Mouse (Mus musculus): ENCODE results near the gene Ybx3. TPM values are rescaled to one million over a fixed set of nuclear protein-coding genes. Genes with fewer than 3 reads are reported as not detected.

The Ybx3 gene
- polyA plus RNA-seq, 1 experiment from 2014 or later: 83.7 TPM

- Histone ChIP-seq H3K4me1 (no peaks in the 10 kb centered on the region), H3K27ac (no peak overlapping the region), H3K36me3 (peaks cover 8% of the 10 kb centered on the region), H3K9me3 (no peaks in the 10 kb centered on the region), H3K4me3 (no peak overlapping the region), H3K27me3 (no peaks in the 10 kb centered on the region), H3K4me2 (no peak overlapping the region), H3K9ac (no peak overlapping the region)
- no peak for ATAC-seq (ENCODE audit: insufficient number of reproducible peaks, low FRiP score, low TSS enrichment, low read depth)
- WGBS: 89% methylated on average over 2 of the region's 2 CpGs
Observed at GRCm38 (mm10) chr6:131359543-131359942, 28.7 kb downstream of the Ybx3 start.

DNA sequence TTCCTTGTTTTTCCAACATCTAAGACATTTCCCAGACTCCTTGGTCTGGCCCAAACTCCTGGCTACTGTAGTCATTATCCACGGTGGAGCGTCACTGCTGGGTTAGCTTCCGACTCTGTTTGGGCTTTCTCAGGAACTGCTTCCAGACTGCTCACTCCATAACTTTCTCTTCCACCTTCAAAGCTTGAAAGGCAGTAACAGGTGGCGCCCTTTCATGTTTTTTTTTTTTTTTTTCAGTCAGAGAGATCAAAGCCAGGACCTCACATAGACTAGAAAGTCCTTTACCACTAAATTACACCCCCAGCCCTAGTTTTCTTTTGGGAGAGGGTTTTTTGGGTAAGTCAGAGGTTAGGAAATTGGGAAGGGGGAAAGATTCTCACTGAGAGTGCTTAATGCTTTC, 33.4 kb downstream of the Ybx3 start:
- no peak for ATAC-seq (ENCODE audit: insufficient number of reproducible peaks, low FRiP score, low TSS enrichment, low read depth)
- Histone ChIP-seq H3K27ac (no peak overlapping the region), H3K27me3 (no peaks in the 10 kb centered on the region), H3K36me3 (no peaks in the 10 kb centered on the region), H3K9me3 (no peaks in the 10 kb centered on the region), H3K9ac (no peak overlapping the region), H3K4me2 (no peak overlapping the region), H3K4me1 (0 out of 2 replicates have a peak, but pooled peaks cover 7% of the 10 kb centered on the region), H3K4me3 (no peak overlapping the region)
- WGBS: 10% methylated on average over 4 of the region's 4 CpGs

- no peak within 1 kb of the TSS for H3K9ac ChIP-seq
- ATAC-seq (ENCODE audit: insufficient number of reproducible peaks, low FRiP score, low TSS enrichment, low read depth): peak; percentile 86
- no peaks in the 10 kb centered on the region for H3K36me3 ChIP-seq
Observed at GRCm38 (mm10) chr6:131353352-131353919, 34.8 kb downstream of the Ybx3 start, which contains the start of gene Styk1. Gene Styk1 (minus strand): TSS chr6:131353597.

GRCm38 (mm10) chr6:131347026-131347425, 41.2 kb downstream of the Ybx3 start:
- Histone ChIP-seq H3K4me3 (no peak overlapping the region), H3K27ac (no peak overlapping the region), H3K4me2 (no peak overlapping the region), H3K4me1 (no peaks in the 10 kb centered on the region), H3K9me3 (no peaks in the 10 kb centered on the region), H3K36me3 (no peaks in the 10 kb centered on the region), H3K27me3 (no peaks in the 10 kb centered on the region), H3K9ac (no peak overlapping the region)
- no peak for ATAC-seq (ENCODE audit: insufficient number of reproducible peaks, low FRiP score, low TSS enrichment, low read depth)
- WGBS: 66% methylated on average over 2 of the region's 2 CpGs

More at GRCm38 (mm10) chr6:131353352-131353919, 34.8 kb downstream of the Ybx3 start, which contains the start of gene Styk1:
- H3K4me3 ChIP-seq: peak within 1 kb of the TSS; percentile 40
- WGBS: under 1% methylated on average over 16 of the region's 16 CpGs
- H3K4me1 ChIP-seq: 0 out of 2 replicates have a peak, but pooled peaks cover 7% of the 10 kb centered on the region
- no peaks in the 10 kb centered on the region for H3K27me3 ChIP-seq
- H3K27ac ChIP-seq: 0 out of 2 replicates have a peak within 1 kb of the TSS, but pooled peaks have one; percentile 17
- no peaks in the 10 kb centered on the region for H3K9me3 ChIP-seq
- peak within 1 kb of the TSS; percentile 70 for H3K4me2 ChIP-seq

DNA sequence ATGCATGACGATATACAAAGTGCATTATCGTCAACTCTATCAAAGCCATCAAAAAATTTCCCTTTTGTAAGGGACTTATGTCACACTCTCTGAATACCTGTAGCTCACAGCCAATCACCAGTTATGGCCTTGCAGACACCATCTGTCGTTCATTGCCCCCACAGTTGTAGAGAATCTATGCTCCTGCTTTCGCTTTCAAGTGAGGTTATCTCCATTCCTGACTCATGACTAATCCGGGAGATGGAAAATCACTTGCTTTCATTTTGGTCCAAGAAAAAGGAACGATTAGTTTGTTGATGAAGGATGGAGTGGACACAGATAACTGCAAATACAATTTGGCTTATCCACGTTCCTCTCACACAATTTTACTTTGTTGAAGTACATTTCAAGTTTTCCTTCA, 43.9 kb downstream of the Ybx3 start:
- H3K4me2 ChIP-seq: no peak overlapping the region
- H3K9ac ChIP-seq: no peak overlapping the region
- 83% methylated on average over 7 of the region's 7 CpGs for WGBS
- no peak overlapping the region for H3K4me3 ChIP-seq
- ATAC-seq (ENCODE audit: insufficient number of reproducible peaks, low FRiP score, low TSS enrichment, low read depth): no peak
- H3K9me3 ChIP-seq: no peaks in the 10 kb centered on the region
- no peaks in the 10 kb centered on the region for H3K4me1 ChIP-seq
- no peak overlapping the region for H3K27ac ChIP-seq
- no peaks in the 10 kb centered on the region for H3K27me3 ChIP-seq
- no peaks in the 10 kb centered on the region for H3K36me3 ChIP-seq

- no peak overlapping the region for H3K4me2 ChIP-seq
- H3K27ac ChIP-seq: no peak overlapping the region
- 36% methylated on average over 3 of the region's 3 CpGs for WGBS
- H3K9ac ChIP-seq: no peak overlapping the region
- no peak for ATAC-seq (ENCODE audit: insufficient number of reproducible peaks, low FRiP score, low TSS enrichment, low read depth)
- H3K9me3 ChIP-seq: no peaks in the 10 kb centered on the region
- H3K36me3 ChIP-seq: no peaks in the 10 kb centered on the region
- H3K4me3 ChIP-seq: no peak overlapping the region
- no peaks in the 10 kb centered on the region for H3K27me3 ChIP-seq
- no peaks in the 10 kb centered on the region for H3K4me1 ChIP-seq
Observed at GRCm38 (mm10) chr6:131340082-131340481, 48.2 kb downstream of the Ybx3 start.

DNA sequence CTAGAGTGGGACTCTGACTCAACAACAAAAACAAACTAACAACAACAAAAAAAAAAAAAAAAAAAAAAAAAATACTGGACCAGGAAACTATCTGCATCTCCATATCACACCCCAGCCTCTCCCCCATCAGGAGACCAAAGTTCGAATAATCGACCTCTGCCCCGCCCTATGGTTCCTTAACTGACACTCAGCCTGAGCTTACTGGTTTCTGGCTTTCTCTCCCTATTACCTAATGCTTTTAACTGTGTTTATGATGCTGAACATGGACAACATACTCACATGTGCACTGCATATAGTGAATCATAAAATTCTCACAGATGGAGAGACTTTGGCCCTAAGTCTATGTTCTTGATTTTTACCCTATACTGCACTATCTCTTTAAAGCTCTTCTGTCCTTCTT, 49.0 kb downstream of the Ybx3 start:
- Histone ChIP-seq H3K4me1 (no peaks in the 10 kb centered on the region), H3K27me3 (no peaks in the 10 kb centered on the region), H3K4me3 (no peak overlapping the region), H3K27ac (no peak overlapping the region), H3K9ac (no peak overlapping the region), H3K4me2 (no peak overlapping the region), H3K36me3 (no peaks in the 10 kb centered on the region), H3K9me3 (no peaks in the 10 kb centered on the region)
- 83% methylated on average over 3 of the region's 3 CpGs for WGBS
- ATAC-seq (ENCODE audit: insufficient number of reproducible peaks, low FRiP score, low TSS enrichment, low read depth): no peak

GRCm38 (mm10) chr6:131338787-131339186, 49.5 kb downstream of the Ybx3 start:
- no peak overlapping the region for H3K4me2 ChIP-seq
- H3K9ac ChIP-seq: no peak overlapping the region
- no peak overlapping the region for H3K27ac ChIP-seq
- no peak for ATAC-seq (ENCODE audit: insufficient number of reproducible peaks, low FRiP score, low TSS enrichment, low read depth)
- no peak overlapping the region for H3K4me3 ChIP-seq
- no peaks in the 10 kb centered on the region for H3K4me1 ChIP-seq
- WGBS: 72% methylated on average over 1 of the region's 1 CpGs
- no peaks in the 10 kb centered on the region for H3K36me3 ChIP-seq
- H3K9me3 ChIP-seq: no peaks in the 10 kb centered on the region
- H3K27me3 ChIP-seq: no peaks in the 10 kb centered on the region

GRCm38 (mm10) chr6:131327076-131327475, 61.2 kb downstream of the Ybx3 start:
- H3K4me1 ChIP-seq: no peaks in the 10 kb centered on the region
- H3K27ac ChIP-seq: no peak overlapping the region
- no peaks in the 10 kb centered on the region for H3K36me3 ChIP-seq
- no peak overlapping the region for H3K9ac ChIP-seq
- 88% methylated on average over 2 of the region's 2 CpGs for WGBS
- H3K4me2 ChIP-seq: no peak overlapping the region
- H3K4me3 ChIP-seq: no peak overlapping the region
- H3K27me3 ChIP-seq: no peaks in the 10 kb centered on the region
- H3K9me3 ChIP-seq: no peaks in the 10 kb centered on the region
- no peak for ATAC-seq (ENCODE audit: insufficient number of reproducible peaks, low FRiP score, low TSS enrichment, low read depth)

- no peak overlapping the region for H3K4me2 ChIP-seq
Observed at GRCm38 (mm10) chr6:131321854-131322639, 66.2 kb downstream of the Ybx3 start.

DNA sequence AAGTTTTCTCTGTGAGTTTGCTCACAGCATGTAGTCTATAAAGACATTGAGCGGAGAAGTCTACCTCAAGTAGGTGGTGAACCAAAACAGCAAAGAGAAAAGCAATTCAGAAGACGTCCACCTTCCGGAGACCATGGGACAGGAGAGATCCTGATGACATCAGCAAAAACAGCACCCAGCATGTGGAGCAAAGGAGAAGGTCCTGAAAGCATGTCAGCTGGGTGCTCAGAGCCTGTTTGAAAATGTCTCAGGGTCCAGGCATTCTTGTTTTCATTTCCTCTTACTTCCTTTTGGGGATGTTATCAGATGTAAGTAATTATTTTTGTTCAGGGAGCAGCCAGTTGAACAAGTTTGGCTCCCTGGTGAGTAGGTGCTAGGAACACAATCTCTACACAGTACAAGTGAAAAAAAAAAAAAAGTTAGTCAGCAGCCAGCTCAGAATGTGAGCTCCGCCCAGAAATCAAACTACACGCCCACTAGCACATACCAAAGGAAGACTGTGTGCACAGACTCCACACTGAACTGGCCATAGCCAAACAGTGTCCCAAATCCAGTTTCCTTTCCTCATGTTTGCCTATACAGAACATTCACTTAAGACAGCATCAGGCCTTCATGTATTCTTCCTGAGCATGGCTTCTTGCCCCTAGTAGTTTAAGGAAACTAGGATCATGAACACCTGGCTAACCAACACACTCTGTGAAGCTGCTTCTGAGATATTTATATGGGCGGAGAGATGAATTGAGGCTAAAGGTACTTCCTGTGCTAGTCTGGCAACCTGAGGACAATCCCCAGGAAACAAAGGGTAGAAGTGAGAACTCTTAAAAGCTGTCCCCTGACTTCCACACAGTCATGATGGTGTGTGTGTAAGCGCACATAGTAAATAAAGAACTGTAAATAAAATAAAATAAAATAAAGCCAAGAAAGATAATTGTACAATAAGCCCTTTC, 71.8 kb downstream of the Ybx3 start:
- H3K4me1 ChIP-seq: no peaks in the 10 kb centered on the region
- no peaks in the 10 kb centered on the region for H3K27me3 ChIP-seq
- H3K4me2 ChIP-seq: no peak overlapping the region
- no peaks in the 10 kb centered on the region for H3K36me3 ChIP-seq
- H3K9me3 ChIP-seq: no peaks in the 10 kb centered on the region
- H3K4me3 ChIP-seq: no peak overlapping the region
- H3K27ac ChIP-seq: no peak overlapping the region
- WGBS: 76% methylated on average over 7 of the region's 7 CpGs
- no peak for ATAC-seq (ENCODE audit: insufficient number of reproducible peaks, low FRiP score, low TSS enrichment, low read depth)
- no peak overlapping the region for H3K9ac ChIP-seq

More at GRCm38 (mm10) chr6:131321854-131322639, 66.2 kb downstream of the Ybx3 start:
- H3K4me1 ChIP-seq: no peaks in the 10 kb centered on the region
- no peaks in the 10 kb centered on the region for H3K27me3 ChIP-seq
- no peak overlapping the region for H3K4me3 ChIP-seq
- no peak for ATAC-seq (ENCODE audit: insufficient number of reproducible peaks, low FRiP score, low TSS enrichment, low read depth)
- H3K36me3 ChIP-seq: no peaks in the 10 kb centered on the region
- no peaks in the 10 kb centered on the region for H3K9me3 ChIP-seq
- H3K9ac ChIP-seq: no peak overlapping the region
- 74% methylated on average over 3 of the region's 3 CpGs for WGBS
- H3K27ac ChIP-seq: no peak overlapping the region

All from limb, embryonic 15.5 days (tissue).